Mouse (Mus musculus) liver, embryonic 13.5 days (tissue): ENCODE results near the gene Slc24a2. TPM values are rescaled to one million over a fixed set of nuclear protein-coding genes. Genes with fewer than 3 reads are reported as not detected.

Experiments
- ATAC-seq: fragments of 200-750 bp; cut with Nextera tagmentation; 2 replicates; pipeline ENCODE4 v1.8.0; 2017; ENCODE audit warnings: low read depth, mild to moderate bottlenecking, moderate number of reproducible peaks, moderate library complexity
- DNase-seq: peaks from one replicate; pipeline ENCODE4 v3.0.0; 2022
- H3K27ac ChIP-seq: fragments of 300-500 bp; sonication (generic); 2 replicates; pipeline ENCODE4 v1.5.1; 2015; ENCODE audit warnings: moderate library complexity, mild to moderate bottlenecking, inconsistent platforms
- H3K27me3 ChIP-seq: fragments of 300-500 bp; sonication (generic); 2 replicates; pipeline ENCODE4 v1.6.1; 2015; ENCODE audit warnings: mild to moderate bottlenecking, inconsistent platforms
- H3K36me3 ChIP-seq: fragments of 300-500 bp; sonication (generic); 2 replicates; pipeline ENCODE4 v1.6.1; 2015; ENCODE audit warnings: mild to moderate bottlenecking, inconsistent platforms
- H3K4me1 ChIP-seq: fragments of 300-500 bp; sonication (generic); replicated peaks from 2 replicates; pipeline ENCODE4 v1.6.1; 2015; ENCODE audit warnings: inconsistent platforms
- H3K4me2 ChIP-seq: fragments of 300-500 bp; sonication (generic); 2 replicates; pipeline ENCODE4 v1.6.1; 2015; ENCODE audit warnings: inconsistent platforms, mild to moderate bottlenecking, moderate library complexity
- H3K4me3 ChIP-seq: fragments of 300-500 bp; sonication (generic); replicated peaks from 2 replicates; pipeline ENCODE4 v1.5.1; 2015; ENCODE audit warnings: mild to moderate bottlenecking, inconsistent platforms
- H3K9ac ChIP-seq: fragments of 300-500 bp; sonication (generic); 2 replicates; pipeline ENCODE4 v1.6.1; 2015; ENCODE audit warnings: mild to moderate bottlenecking, inconsistent platforms
- H3K9me3 ChIP-seq: fragments of 300-500 bp; sonication (generic); replicated peaks from 2 replicates; pipeline ENCODE4 v1.6.1; 2016; ENCODE audit warnings: inconsistent platforms
- WGBS: fragments of 180-500 bp; shearing (Covaris S2); methylation state at CpG from one replicate; pipeline ENCODE4 v1.1.7; 2015; ENCODE audit not compliant: insufficient replicate concordance; 5-methylcytosine and 5-hydroxymethylcytosine counted together
- polyA plus RNA-seq: library from polyadenylated mRNA; unstranded; fragments of >200 nt; fragmentation: Nextera tagmentation; extraction: Ambion mirVana; gene quantifications from 2 replicates; pipeline ENCODE4 v1.2.1, GENCODE M21; 2015

Gene Slc24a2
- polyA plus RNA-seq, 1 experiment from 2014 or later, result not detected

DNA sequence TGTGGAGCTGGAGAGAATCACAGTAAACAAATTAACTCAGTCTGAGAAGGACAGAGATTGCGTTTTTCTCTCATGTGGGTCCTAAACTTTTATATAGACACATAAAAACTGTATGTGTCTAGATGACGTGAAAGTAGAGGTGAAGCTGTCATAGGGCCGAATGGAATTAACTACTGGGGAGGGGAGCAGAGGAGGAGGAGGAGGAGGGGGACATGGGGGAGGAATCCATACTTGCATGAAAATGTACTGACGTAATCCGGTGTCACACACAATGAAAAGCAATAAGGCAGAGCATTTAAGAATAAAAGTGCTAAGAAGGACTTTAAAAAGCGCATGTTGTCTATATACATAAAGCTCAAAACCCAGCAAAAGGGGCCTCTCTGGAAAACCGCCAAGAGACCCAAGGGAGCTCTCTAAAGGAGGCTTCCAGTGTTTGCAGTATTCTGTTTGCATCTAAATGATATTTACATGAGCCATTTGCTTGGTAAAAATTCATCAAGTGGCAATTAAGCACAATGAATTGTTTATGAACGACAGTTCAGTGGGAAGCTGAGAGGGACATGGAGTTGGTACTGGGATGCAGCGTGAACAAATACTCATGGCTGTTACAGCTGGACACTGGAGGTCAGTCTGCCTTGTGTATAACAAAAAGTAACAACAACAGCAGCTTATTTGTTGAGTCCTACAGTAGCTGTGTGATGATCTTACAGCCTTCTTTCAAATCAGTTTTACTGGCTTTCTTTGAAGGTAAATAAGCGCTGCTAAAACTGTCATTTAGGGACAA, 45.9 kb downstream of the Slc24a2 start:
- no peaks in the 10 kb centered on the region for H3K36me3 ChIP-seq
- no peaks in the 10 kb centered on the region for H3K27me3 ChIP-seq
- no peaks in the 10 kb centered on the region for H3K9me3 ChIP-seq
- H3K4me3 ChIP-seq, result no peak overlapping the region
- no peak overlapping the region for H3K4me2 ChIP-seq
- ATAC-seq (no peak), DNase-seq (no peak)
- no peaks in the 10 kb centered on the region for H3K4me1 ChIP-seq
- 61% methylated on average over 10 of the region's 10 CpGs for whole genome bisulfite sequencing
- no peak overlapping the region for H3K27ac ChIP-seq
- no peak overlapping the region for H3K9ac ChIP-seq

DNA sequence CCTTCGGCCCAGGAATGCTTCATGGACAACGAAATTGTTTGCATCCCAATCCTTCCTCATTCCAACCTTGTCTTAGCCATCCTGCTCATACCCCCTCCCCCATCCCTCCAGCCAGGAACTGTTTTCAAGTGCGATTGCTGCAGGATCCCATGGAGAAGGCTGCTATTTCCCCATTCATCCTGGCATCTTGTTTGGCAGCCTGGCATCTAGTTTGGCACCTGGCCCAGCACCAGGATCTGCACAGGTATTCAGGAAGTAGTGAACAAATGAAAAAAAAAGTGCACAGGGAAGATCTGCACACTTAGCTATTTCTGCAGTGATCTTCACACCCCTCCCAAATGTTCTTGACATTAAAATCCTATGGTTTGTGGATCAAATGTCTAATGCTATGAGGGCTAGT, 53.2 kb downstream of the Slc24a2 start:
- Histone ChIP-seq H3K9me3 (no peaks in the 10 kb centered on the region), H3K4me3 (no peak overlapping the region), H3K36me3 (no peaks in the 10 kb centered on the region), H3K4me2 (no peak overlapping the region), H3K9ac (no peak overlapping the region), H3K27ac (no peak overlapping the region), H3K4me1 (no peaks in the 10 kb centered on the region), H3K27me3 (no peaks in the 10 kb centered on the region)
- 42% methylated on average over 3 of the region's 3 CpGs for WGBS
- ATAC-seq (no peak), DNase-seq (no peak)

DNA sequence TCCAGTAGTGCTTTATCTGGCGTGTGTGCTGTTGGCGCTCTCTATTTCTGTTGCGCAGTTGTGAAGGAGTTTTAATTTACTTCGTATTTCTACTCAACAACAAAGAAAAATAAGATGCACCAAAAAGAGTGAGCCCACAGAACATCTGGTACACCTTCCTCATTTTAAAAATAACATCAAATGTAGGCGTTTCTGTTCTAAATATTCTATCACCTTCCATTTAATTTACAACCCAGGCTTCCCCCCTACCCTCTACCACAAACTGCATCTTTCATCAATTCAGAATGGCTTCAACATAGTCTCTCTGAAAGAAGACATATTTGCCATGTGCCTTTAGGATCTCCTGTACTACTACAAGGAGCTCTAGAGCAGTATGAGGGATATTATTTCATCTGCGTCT, 66.3 kb downstream of the Slc24a2 start:
- H3K4me1 ChIP-seq, result no peaks in the 10 kb centered on the region
- no peaks in the 10 kb centered on the region for H3K9me3 ChIP-seq
- H3K36me3 ChIP-seq, result no peaks in the 10 kb centered on the region
- H3K27me3 ChIP-seq, result no peaks in the 10 kb centered on the region
- H3K27ac ChIP-seq, result no peak overlapping the region
- DNase-seq (no peak), ATAC-seq (no peak)
- H3K4me2 ChIP-seq, result no peak overlapping the region
- no peak overlapping the region for H3K4me3 ChIP-seq
- no peak overlapping the region for H3K9ac ChIP-seq
- WGBS, result 69% methylated on average over 6 of the region's 6 CpGs

DNA sequence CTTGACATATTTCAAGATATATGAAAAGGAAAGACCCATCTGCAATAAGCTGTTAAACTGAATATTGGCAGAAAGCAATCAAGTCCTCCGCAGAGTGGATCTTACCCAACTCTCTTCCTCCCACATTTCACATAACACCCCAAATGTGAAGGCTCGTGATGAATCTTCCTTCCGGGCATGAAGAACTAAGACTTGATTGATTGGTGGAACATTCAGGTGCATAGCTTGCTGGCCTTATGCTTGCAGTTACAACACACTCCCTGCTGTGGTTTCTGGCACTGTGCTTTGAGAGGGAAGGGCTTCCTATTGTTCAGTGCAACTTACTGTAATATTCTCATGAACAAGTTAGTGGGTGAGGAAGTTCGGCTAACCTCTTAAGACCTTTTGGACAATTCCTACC, 72.2 kb downstream of the Slc24a2 start:
- no peak for ATAC-seq
- H3K27me3 ChIP-seq, result no peaks in the 10 kb centered on the region
- H3K4me2 ChIP-seq, result no peak overlapping the region
- H3K4me3 ChIP-seq, result no peak overlapping the region
- H3K36me3 ChIP-seq, result no peaks in the 10 kb centered on the region
- 53% methylated on average over 4 of the region's 4 CpGs for WGBS
- no peaks in the 10 kb centered on the region for H3K9me3 ChIP-seq
- DNase-seq, result no peak
- no peak overlapping the region for H3K9ac ChIP-seq
- H3K4me1 ChIP-seq, result no peaks in the 10 kb centered on the region
- H3K27ac ChIP-seq, result no peak overlapping the region

DNA sequence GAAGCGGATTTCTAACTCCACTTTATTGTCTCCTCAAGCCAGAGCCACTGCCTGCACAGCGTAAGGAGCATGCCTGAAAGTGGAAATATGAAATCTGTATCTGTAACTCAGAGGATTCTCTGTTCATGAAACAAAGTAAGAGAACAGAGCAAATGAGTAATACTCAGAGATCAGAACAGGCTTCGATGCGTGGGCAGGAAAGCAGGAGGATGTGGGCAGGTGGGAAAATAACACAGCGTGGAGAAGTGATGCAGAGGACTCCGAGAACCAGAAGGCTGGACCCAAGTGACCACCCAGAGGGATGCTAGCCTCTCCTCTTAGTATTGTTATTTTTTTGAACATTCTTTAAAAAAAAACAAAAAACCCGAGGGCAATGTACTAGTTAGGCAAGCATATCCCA, 78.3 kb downstream of the Slc24a2 start:
- Histone ChIP-seq H3K36me3 (no peaks in the 10 kb centered on the region), H3K4me1 (no peaks in the 10 kb centered on the region), H3K4me2 (no peak overlapping the region), H3K27ac (no peak overlapping the region), H3K27me3 (no peaks in the 10 kb centered on the region), H3K4me3 (no peak overlapping the region), H3K9me3 (no peaks in the 10 kb centered on the region), H3K9ac (no peak overlapping the region)
- DNase-seq, result no peak
- 63% methylated on average over 7 of the region's 7 CpGs for WGBS
- no peak for ATAC-seq

DNA sequence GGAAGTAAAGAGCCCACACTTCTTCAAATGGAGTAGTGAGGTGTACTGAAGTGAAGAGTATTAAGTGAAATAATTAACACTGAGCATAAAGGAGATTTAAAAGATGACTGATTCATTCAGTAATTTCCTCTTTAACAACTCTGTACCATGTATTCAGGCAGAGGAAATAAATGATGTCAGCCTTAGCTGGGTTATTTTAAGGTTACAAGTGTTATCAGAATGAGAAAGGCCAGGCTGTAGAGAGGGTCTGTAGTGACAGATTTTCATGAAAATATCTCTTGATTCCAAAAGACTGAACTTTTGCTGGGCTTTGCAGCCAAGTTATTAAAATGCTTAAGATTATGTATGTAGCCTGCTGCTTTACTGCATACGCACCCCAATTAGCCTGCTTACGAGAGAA, 80.7 kb downstream of the Slc24a2 start:
- no peak for DNase-seq
- H3K9ac ChIP-seq, result no peak overlapping the region
- H3K36me3 ChIP-seq, result no peaks in the 10 kb centered on the region
- H3K4me3 ChIP-seq, result no peak overlapping the region
- H3K27me3 ChIP-seq, result no peaks in the 10 kb centered on the region
- 77% methylated on average over 2 of the region's 2 CpGs for WGBS
- H3K27ac ChIP-seq, result no peak overlapping the region
- H3K4me1 ChIP-seq, result no peaks in the 10 kb centered on the region
- no peak overlapping the region for H3K4me2 ChIP-seq
- no peak for ATAC-seq
- H3K9me3 ChIP-seq, result no peaks in the 10 kb centered on the region

DNA sequence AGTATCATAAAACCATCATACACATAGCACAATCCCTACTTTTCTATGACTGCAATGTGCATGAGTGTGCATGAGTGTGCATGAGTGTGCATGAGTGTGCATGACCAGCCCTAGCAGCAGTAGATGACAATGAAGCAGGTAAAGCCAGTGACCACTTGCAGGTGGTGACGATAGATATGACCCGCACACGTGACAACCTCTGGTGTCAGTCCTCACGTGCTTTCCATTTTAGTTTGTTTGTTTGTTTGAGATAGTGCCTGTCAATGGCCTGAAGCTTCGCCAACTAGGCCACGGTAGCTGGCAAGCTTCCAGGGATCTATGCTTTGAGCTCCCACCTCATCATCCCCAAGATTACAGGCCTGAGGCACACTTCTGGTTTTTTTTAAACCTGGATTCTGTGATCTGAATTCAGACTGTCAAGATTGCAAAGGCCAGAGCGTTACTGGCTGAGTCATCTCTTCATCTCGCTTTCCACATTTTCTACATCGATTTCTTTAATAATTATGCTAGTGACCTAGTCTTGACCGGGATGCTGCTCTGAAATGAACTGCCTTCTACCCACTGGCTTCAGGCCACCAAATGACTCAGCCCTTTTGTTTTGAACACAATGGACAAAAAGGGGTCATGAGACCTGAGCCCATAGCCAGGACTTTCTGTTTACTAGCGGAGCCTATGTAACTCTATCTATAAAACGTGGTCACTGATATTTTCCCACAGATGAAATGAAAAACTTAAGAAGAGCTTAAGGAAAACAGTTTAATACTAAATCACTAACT, 88.5 kb downstream of the Slc24a2 start:
- H3K4me1 ChIP-seq, result no peaks in the 10 kb centered on the region
- H3K4me3 ChIP-seq, result no peak overlapping the region
- no peak overlapping the region for H3K9ac ChIP-seq
- ATAC-seq (no peak), DNase-seq (no peak)
- no peak overlapping the region for H3K4me2 ChIP-seq
- H3K27me3 ChIP-seq, result no peaks in the 10 kb centered on the region
- no peak overlapping the region for H3K27ac ChIP-seq
- no peaks in the 10 kb centered on the region for H3K36me3 ChIP-seq
- H3K9me3 ChIP-seq, result no peaks in the 10 kb centered on the region
- 65% methylated on average over 12 of the region's 12 CpGs for WGBS

DNA sequence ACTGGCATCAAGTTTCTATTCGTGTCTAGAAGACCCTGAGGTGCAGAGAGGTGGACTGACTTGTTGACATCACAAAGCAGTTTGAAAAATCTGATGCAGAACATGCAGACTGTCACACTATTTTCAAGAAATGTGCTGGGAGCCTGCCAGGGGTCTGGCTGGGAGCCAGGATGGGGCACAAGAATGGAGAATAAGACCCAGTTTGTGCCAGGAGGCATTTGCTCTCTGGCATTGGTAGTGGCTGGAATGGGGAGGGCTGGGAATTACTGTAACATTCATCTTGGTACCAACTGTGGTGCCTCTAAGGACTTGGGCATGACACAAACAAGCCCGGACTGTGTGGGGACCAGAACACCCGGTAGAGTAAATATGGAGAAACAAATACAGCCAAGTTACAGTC, 89.4 kb downstream of the Slc24a2 start:
- Histone ChIP-seq H3K9me3 (no peaks in the 10 kb centered on the region), H3K9ac (no peak overlapping the region), H3K27me3 (no peaks in the 10 kb centered on the region), H3K4me2 (no peak overlapping the region), H3K4me1 (no peaks in the 10 kb centered on the region), H3K36me3 (no peaks in the 10 kb centered on the region), H3K4me3 (no peak overlapping the region), H3K27ac (no peak overlapping the region)
- DNase-seq, result no peak
- no peak for ATAC-seq
- WGBS, result 58% methylated on average over 3 of the region's 3 CpGs

DNA sequence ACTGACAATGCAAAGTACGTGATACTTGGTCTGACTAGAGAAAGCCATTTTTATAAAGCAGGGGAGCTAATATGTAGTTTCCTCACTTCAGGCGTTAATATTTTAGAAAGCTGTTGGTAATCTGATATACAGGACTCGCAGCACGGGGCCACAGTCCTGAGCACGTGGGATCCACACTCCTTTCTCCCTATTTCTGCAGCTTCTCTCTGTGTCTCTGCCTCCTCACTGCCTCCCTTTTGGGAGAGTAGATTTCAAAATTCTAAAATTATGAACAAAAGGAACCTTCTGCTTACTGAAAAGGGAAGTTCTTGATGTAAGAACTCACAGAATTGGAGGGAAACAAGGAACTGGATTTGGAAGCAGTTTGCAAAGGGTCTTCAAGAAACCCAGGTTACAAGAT, 97.8 kb downstream of the Slc24a2 start:
- H3K4me3 ChIP-seq, result no peak overlapping the region
- no peaks in the 10 kb centered on the region for H3K4me1 ChIP-seq
- H3K9ac ChIP-seq, result no peak overlapping the region
- ATAC-seq (no peak), DNase-seq (no peak)
- no peak overlapping the region for H3K4me2 ChIP-seq
- no peaks in the 10 kb centered on the region for H3K36me3 ChIP-seq
- H3K27me3 ChIP-seq, result no peaks in the 10 kb centered on the region
- WGBS, result 64% methylated on average over 5 of the region's 5 CpGs
- no peak overlapping the region for H3K27ac ChIP-seq
- no peaks in the 10 kb centered on the region for H3K9me3 ChIP-seq

DNA sequence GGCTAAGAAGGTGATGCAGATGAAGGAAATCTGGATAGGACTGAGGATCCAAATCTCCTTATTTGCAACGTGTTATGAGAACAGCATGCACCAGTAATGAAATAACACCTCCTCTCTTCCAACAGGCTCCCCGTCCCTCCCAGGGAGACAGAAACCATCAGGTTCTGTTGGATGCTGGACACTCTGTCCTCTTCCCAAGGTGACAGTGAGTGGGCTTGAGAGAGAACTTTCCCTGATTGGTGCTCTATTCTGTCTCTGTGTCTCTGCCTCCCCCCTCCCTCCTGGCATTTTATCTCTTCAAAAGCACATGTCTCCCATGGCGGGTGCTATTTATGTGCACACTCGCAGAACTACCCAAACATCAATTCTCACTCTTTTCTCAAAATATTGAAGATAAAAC, 103.5 kb downstream of the Slc24a2 start:
- Histone ChIP-seq H3K9ac (no peak overlapping the region), H3K27ac (no peak overlapping the region), H3K4me1 (no peaks in the 10 kb centered on the region), H3K27me3 (no peaks in the 10 kb centered on the region), H3K9me3 (no peaks in the 10 kb centered on the region), H3K4me3 (no peak overlapping the region), H3K4me2 (no peak overlapping the region), H3K36me3 (no peaks in the 10 kb centered on the region)
- ATAC-seq (no peak), DNase-seq (no peak)
- 55% methylated on average over 4 of the region's 4 CpGs for WGBS

DNA sequence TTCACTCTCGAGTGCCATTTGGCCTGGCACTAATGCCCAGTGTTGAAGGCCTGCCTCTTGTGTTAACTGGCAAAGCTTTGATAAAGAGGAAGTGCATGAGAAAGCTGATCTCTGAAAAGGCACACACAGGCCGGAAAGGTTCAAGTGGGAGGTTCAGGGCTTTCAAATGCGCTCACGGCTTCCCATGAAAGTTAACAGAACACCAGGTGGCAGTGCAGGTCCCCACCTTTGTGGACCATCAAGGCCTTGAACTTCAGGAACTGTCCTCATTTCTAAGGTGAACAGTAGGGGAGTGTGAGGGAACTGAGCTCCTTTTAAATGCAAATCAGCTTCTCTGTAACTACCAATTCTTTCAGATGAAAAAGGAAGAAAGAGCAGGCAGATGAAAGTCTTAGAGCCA, 110.5 kb downstream of the Slc24a2 start:
- Histone ChIP-seq H3K36me3 (no peaks in the 10 kb centered on the region), H3K9ac (no peak overlapping the region), H3K4me1 (no peaks in the 10 kb centered on the region), H3K27ac (no peak overlapping the region), H3K9me3 (no peaks in the 10 kb centered on the region), H3K27me3 (no peaks in the 10 kb centered on the region), H3K4me2 (no peak overlapping the region), H3K4me3 (no peak overlapping the region)
- WGBS, result 30% methylated on average over 4 of the region's 4 CpGs
- ATAC-seq (no peak), DNase-seq (no peak)

DNA sequence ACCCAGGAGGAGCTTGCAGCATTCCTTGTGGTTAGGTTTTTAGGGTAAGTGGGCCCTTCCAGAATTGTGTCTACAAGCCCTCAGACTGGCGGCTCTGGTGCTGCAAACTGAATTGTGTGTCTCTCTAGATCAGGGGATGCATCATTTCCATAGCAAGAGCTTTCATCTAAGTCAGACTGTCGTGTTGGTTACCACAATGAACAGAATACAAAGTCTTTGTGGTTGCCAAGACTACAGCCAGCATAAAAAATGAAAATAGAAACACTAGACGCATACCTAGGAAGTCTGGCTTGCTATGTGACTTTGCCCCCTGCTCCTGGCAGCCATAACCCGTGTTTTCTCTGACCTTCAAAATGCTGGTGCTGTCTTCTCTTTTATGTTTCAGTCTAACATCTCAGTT, 114.6 kb downstream of the Slc24a2 start:
- Histone ChIP-seq H3K4me3 (no peak overlapping the region), H3K4me2 (no peak overlapping the region), H3K27ac (no peak overlapping the region), H3K36me3 (no peaks in the 10 kb centered on the region), H3K27me3 (no peaks in the 10 kb centered on the region), H3K4me1 (no peaks in the 10 kb centered on the region), H3K9me3 (no peaks in the 10 kb centered on the region), H3K9ac (no peak overlapping the region)
- DNase-seq, result no peak
- ATAC-seq, result no peak
- 46% methylated on average over 4 of the region's 4 CpGs for WGBS
